ENCODE assay signal across 13 mouse cellular contexts in the genomic region with DNA sequence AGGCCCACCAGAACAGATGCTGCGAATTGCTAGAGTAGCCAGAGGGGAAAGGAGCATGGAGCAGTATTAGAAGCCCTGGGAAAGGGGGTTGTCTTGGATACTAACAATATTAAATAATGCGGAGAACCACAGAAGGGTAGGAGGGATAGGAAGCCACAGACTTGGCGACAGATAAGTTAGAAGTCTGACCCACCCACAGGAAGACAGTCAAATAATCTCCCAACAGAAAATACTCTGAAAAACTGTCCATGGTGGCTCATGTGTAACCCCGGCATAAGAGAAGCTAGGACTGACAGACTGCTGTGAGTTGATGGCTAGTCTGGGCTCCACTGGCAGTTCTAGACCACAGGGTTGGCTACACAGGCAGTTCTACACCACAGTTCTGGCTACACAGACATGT.
"Had no signal": no experiment of that assay in that cellular context is flagged by ENCODE, and none has a peak within 500 bp of the region (broad histone marks: within the 10 kb centered on the region; RNA-seq: fewer than 3 reads in every experiment).

No protein-coding gene starts in this region.

- H3K4me1 ChIP-seq: midbrain, embryonic 12.5 days had no signal

- H3K9ac ChIP-seq: midbrain, embryonic 12.5 days had no signal

- H3K9me3 ChIP-seq: limb, embryonic 10.5 days; midbrain, embryonic 12.5 days had no signal

- H3K27me3 ChIP-seq: midbrain, embryonic 12.5 days had no signal

- DNase-seq: kidney, adult 8-10 months; kidney, postnatal 25 days; lung, adult 2 months; lung, postnatal 36 days; right cerebral cortex, postnatal 25 days; thymus, postnatal 36 days had no signal

- H3K27ac ChIP-seq: left cerebral cortex, adult 2 months; limb, embryonic 10.5 days; midbrain, embryonic 12.5 days had no signal

- H3K4me2 ChIP-seq: midbrain, embryonic 12.5 days had no signal

- H3K4me3 ChIP-seq: left cerebral cortex, adult 2 months; limb, embryonic 10.5 days; midbrain, embryonic 12.5 days had no signal

- ATAC-seq: inflammation-experienced regulatory T-cells, adult 6 months; intestine, postnatal 0 days; lung, postnatal 0 days; midbrain, embryonic 16.5 days had no signal
